Mouse (Mus musculus) intestine, embryonic 16.5 days (tissue): ENCODE results near the gene Ints6. TPM values are rescaled to one million over a fixed set of nuclear protein-coding genes. Genes with fewer than 3 reads are reported as not detected.
"Not testable (repeated sequence)": the region's sequence is repeated elsewhere in the genome, so short reads cannot be mapped to it uniquely, and the experiment has no call there.

Experiments
- ATAC-seq: fragments of 200-750 bp; cut with Nextera tagmentation; 2 replicates; pipeline ENCODE4 v1.8.0; 2017; ENCODE audit warnings: moderate TSS enrichment, moderate library complexity
- H3K27ac ChIP-seq: fragments of 300-500 bp; sonication (generic); 2 replicates; pipeline ENCODE4 v1.5.1; 2014; ENCODE audit warnings: mild to moderate bottlenecking, low read length
- H3K27me3 ChIP-seq: fragments of 300-500 bp; sonication (generic); replicated peaks from 2 replicates; pipeline ENCODE4 v1.6.1; 2014; ENCODE audit warnings: low read length, control low read depth, mixed read lengths; ENCODE audit not compliant: control insufficient read depth, insufficient read depth
- H3K36me3 ChIP-seq: fragments of 300-500 bp; sonication (generic); 2 replicates; pipeline ENCODE4 v1.6.1; 2014; ENCODE audit warnings: low read length, control low read depth; ENCODE audit not compliant: control insufficient read depth, insufficient read depth
- H3K4me1 ChIP-seq: fragments of 300-500 bp; sonication (generic); 2 replicates; pipeline ENCODE4 v1.6.1; 2014; ENCODE audit warnings: low read length, control low read depth, mixed read lengths; ENCODE audit not compliant: control insufficient read depth, insufficient read depth
- H3K4me2 ChIP-seq: fragments of 300-500 bp; sonication (generic); 2 replicates; pipeline ENCODE4 v1.6.1; 2014; ENCODE audit warnings: low read depth, low read length, control low read depth
- H3K4me3 ChIP-seq: fragments of 300-500 bp; sonication (generic); 2 replicates; pipeline ENCODE4 v1.5.1; 2014; ENCODE audit warnings: mild to moderate bottlenecking, low read length
- H3K9ac ChIP-seq: fragments of 300-500 bp; sonication (generic); 2 replicates; pipeline ENCODE4 v1.6.1; 2014; ENCODE audit warnings: low read depth, low read length
- H3K9me3 ChIP-seq: fragments of 300-500 bp; sonication (generic); 2 replicates; pipeline ENCODE4 v1.6.1; 2016; ENCODE audit warnings: low read length, control low read depth; ENCODE audit not compliant: control insufficient read depth
- WGBS: fragments of 180-500 bp; shearing (Covaris S2); extraction: QIAGEN DNeasy Blood & Tissue Kit; methylation state at CpG from one replicate; pipeline ENCODE4 v1.1.7; 2014; 5-methylcytosine and 5-hydroxymethylcytosine counted together
- polyA plus RNA-seq: library from polyadenylated mRNA; unstranded; fragments of >200 nt; fragmentation: Nextera tagmentation; extraction: Ambion mirVana; gene quantifications from 2 replicates; pipeline ENCODE4 v1.2.1, GENCODE M21; 2015

Ints6 gene
- polyA plus RNA-seq, 1 experiment from 2014 or later, result 13.1 TPM

- H3K4me2 ChIP-seq, result no peak overlapping the region
- no peak for ATAC-seq
- H3K4me3 ChIP-seq, result no peak overlapping the region
- H3K27ac ChIP-seq, result no peak overlapping the region
- no peaks in the 10 kb centered on the region for H3K36me3 ChIP-seq
- no peaks in the 10 kb centered on the region for H3K4me1 ChIP-seq
- no peaks in the 10 kb centered on the region for H3K27me3 ChIP-seq
- H3K9me3 ChIP-seq, result no peaks in the 10 kb centered on the region
- WGBS, result 90% methylated on average over 3 of the region's 3 CpGs
- no peak overlapping the region for H3K9ac ChIP-seq
Observed at GRCm38 (mm10) chr14:62673646-62674045, 87.3 kb downstream of the Ints6 start.

- Histone ChIP-seq H3K4me1 (no peaks in the 10 kb centered on the region), H3K4me3 (no peak overlapping the region), H3K9ac (no peak overlapping the region), H3K27me3 (no peaks in the 10 kb centered on the region), H3K36me3 (no peaks in the 10 kb centered on the region), H3K4me2 (no peak overlapping the region), H3K27ac (no peak overlapping the region), H3K9me3 (no peaks in the 10 kb centered on the region)
- no peak for ATAC-seq
- 55% methylated on average over 9 of the region's 9 CpGs for WGBS
Observed at GRCm38 (mm10) chr14:62664976-62665673, 95.8 kb downstream of the Ints6 start.

- Histone ChIP-seq H3K9ac (no peak within 1 kb of the TSS), H3K4me3 (no peak within 1 kb of the TSS), H3K27ac (no peak within 1 kb of the TSS), H3K27me3 (no peaks in the 10 kb centered on the region), H3K9me3 (no peaks in the 10 kb centered on the region), H3K36me3 (no peaks in the 10 kb centered on the region), H3K4me1 (no peaks in the 10 kb centered on the region), H3K4me2 (no peak within 1 kb of the TSS)
- 76% methylated on average over 8 of the region's 8 CpGs for WGBS
- ATAC-seq, result no peak
Observed at GRCm38 (mm10) chr14:62663367-62663766, 97.6 kb downstream of the Ints6 start, which contains the start of gene Serpine3. Gene Serpine3, plus strand, starts transcription at chr14:62663667.

GRCm38 (mm10) chr14:62662381-62662780 is 98.6 kb downstream of the Ints6 start:
- 48% methylated on average over 6 of the region's 6 CpGs for WGBS
- no peak overlapping the region for H3K4me2 ChIP-seq
- ATAC-seq, result no peak
- no peak overlapping the region for H3K9ac ChIP-seq
- H3K27ac ChIP-seq, result no peak overlapping the region
- no peaks in the 10 kb centered on the region for H3K4me1 ChIP-seq
- no peaks in the 10 kb centered on the region for H3K9me3 ChIP-seq
- no peaks in the 10 kb centered on the region for H3K27me3 ChIP-seq
- no peak overlapping the region for H3K4me3 ChIP-seq
- H3K36me3 ChIP-seq, result no peaks in the 10 kb centered on the region

GRCm38 (mm10) chr14:62657469-62657868 is 103.5 kb downstream of the Ints6 start:
- H3K4me2 ChIP-seq, result no peak overlapping the region
- H3K9me3 ChIP-seq, result no peaks in the 10 kb centered on the region
- no peak overlapping the region for H3K4me3 ChIP-seq
- ATAC-seq, result no peak
- no peaks in the 10 kb centered on the region for H3K36me3 ChIP-seq
- 61% methylated on average over 3 of the region's 3 CpGs for WGBS
- no peaks in the 10 kb centered on the region for H3K4me1 ChIP-seq
- H3K27ac ChIP-seq, result no peak overlapping the region
- H3K9ac ChIP-seq, result no peak overlapping the region
- no peaks in the 10 kb centered on the region for H3K27me3 ChIP-seq

- no peaks in the 10 kb centered on the region for H3K27me3 ChIP-seq
- WGBS, result 85% methylated on average over 7 of the region's 7 CpGs
- H3K4me1 ChIP-seq, result no peaks in the 10 kb centered on the region
- no peak overlapping the region for H3K4me2 ChIP-seq
- no peak overlapping the region for H3K4me3 ChIP-seq
- H3K9ac ChIP-seq, result no peak overlapping the region
- ATAC-seq, result no peak
- H3K36me3 ChIP-seq, result no peaks in the 10 kb centered on the region
- no peaks in the 10 kb centered on the region for H3K9me3 ChIP-seq
- no peak overlapping the region for H3K27ac ChIP-seq
Observed at GRCm38 (mm10) chr14:62655996-62656395, 105.0 kb downstream of the Ints6 start.

GRCm38 (mm10) chr14:62651771-62652170 is 109.2 kb downstream of the Ints6 start:
- Histone ChIP-seq H3K4me1 (no peaks in the 10 kb centered on the region), H3K36me3 (no peaks in the 10 kb centered on the region), H3K27ac (no peak overlapping the region), H3K9ac (no peak overlapping the region), H3K27me3 (no peaks in the 10 kb centered on the region), H3K4me2 (no peak overlapping the region), H3K9me3 (no peaks in the 10 kb centered on the region), H3K4me3 (no peak overlapping the region)
- 90% methylated on average over 3 of the region's 3 CpGs for WGBS
- ATAC-seq, result no peak

GRCm38 (mm10) chr14:62650376-62650775 is 110.6 kb downstream of the Ints6 start:
- no peak for ATAC-seq
- Histone ChIP-seq H3K27ac (no peak overlapping the region), H3K27me3 (no peaks in the 10 kb centered on the region), H3K4me1 (no peaks in the 10 kb centered on the region), H3K4me3 (no peak overlapping the region), H3K4me2 (no peak overlapping the region), H3K36me3 (no peaks in the 10 kb centered on the region), H3K9me3 (no peaks in the 10 kb centered on the region), H3K9ac (no peak overlapping the region)
- whole genome bisulfite sequencing, result 66% methylated on average over 3 of the region's 3 CpGs

- Histone ChIP-seq H3K9me3 (no peaks in the 10 kb centered on the region), H3K4me2 (no peak overlapping the region), H3K9ac (no peak overlapping the region), H3K4me1 (no peaks in the 10 kb centered on the region), H3K27me3 (no peaks in the 10 kb centered on the region), H3K36me3 (no peaks in the 10 kb centered on the region), H3K4me3 (no peak overlapping the region), H3K27ac (no peak overlapping the region)
- ATAC-seq, result no peak
- WGBS, result 86% methylated on average over 6 of the region's 6 CpGs
Observed at GRCm38 (mm10) chr14:62648405-62648804, 112.6 kb downstream of the Ints6 start.

GRCm38 (mm10) chr14:62642368-62642767 is 118.6 kb downstream of the Ints6 start:
- H3K27me3 ChIP-seq, H3K4me2 ChIP-seq, H3K9ac ChIP-seq, H3K36me3 ChIP-seq, H3K4me1 ChIP-seq, ATAC-seq, H3K9me3 ChIP-seq, H3K4me3 ChIP-seq, H3K27ac ChIP-seq: not testable (repeated sequence)
- 84% methylated on average over 6 of the region's 7 CpGs for WGBS
